Mouse (Mus musculus) hindbrain, embryonic 12.5 days (tissue): Measurements from ENCODE around the gene BC107364. TPM values are rescaled to one million over a fixed set of nuclear protein-coding genes. Genes with fewer than 3 reads are reported as not detected.
"Not testable (repeated sequence)": the region's sequence is repeated elsewhere in the genome, so short reads cannot be mapped to it uniquely, and the experiment has no call there.

Experiments used
- ATAC-seq: fragments of 200-750 bp; cut with Nextera tagmentation; 2 replicates; pipeline ENCODE4 v1.8.0; 2017; ENCODE audit warnings: moderate TSS enrichment; ENCODE audit not compliant: low FRiP score
- H3K27ac ChIP-seq: fragments of 300-500 bp; sonication (generic); 2 replicates; pipeline ENCODE4 v1.5.1; 2016; ENCODE audit warnings: mild to moderate bottlenecking
- H3K27me3 ChIP-seq: fragments of 300-500 bp; sonication (generic); 2 replicates; pipeline ENCODE4 v1.6.1; 2016; ENCODE audit warnings: mild to moderate bottlenecking
- H3K36me3 ChIP-seq: fragments of 300-500 bp; sonication (generic); 2 replicates; pipeline ENCODE4 v1.6.1; 2016; ENCODE audit warnings: mild to moderate bottlenecking
- H3K4me1 ChIP-seq: fragments of 300-500 bp; sonication (generic); 2 replicates; pipeline ENCODE4 v1.6.1; 2016
- H3K4me2 ChIP-seq: fragments of 300-500 bp; sonication (generic); replicated peaks from 2 replicates; pipeline ENCODE4 v1.6.1; 2016; ENCODE audit warnings: mild to moderate bottlenecking
- H3K4me3 ChIP-seq: fragments of 300-500 bp; sonication (generic); 2 replicates; pipeline ENCODE4 v1.5.1; 2016; ENCODE audit warnings: mild to moderate bottlenecking
- H3K9ac ChIP-seq: fragments of 300-500 bp; sonication (generic); 2 replicates; pipeline ENCODE4 v1.6.1; 2016; ENCODE audit warnings: mild to moderate bottlenecking, moderate library complexity
- H3K9me3 ChIP-seq: fragments of 300-500 bp; sonication (generic); replicated peaks from 2 replicates; pipeline ENCODE4 v1.6.1; 2016; ENCODE audit warnings: mild to moderate bottlenecking
- WGBS: fragments of 180-500 bp; shearing (Covaris S2); methylation state at CpG from one replicate; pipeline ENCODE4 v1.1.7; 2016; 5-methylcytosine and 5-hydroxymethylcytosine counted together
- polyA plus RNA-seq: library from polyadenylated mRNA; unstranded; fragments of >200 nt; fragmentation: Nextera tagmentation; extraction: Ambion mirVana; gene quantifications from 2 replicates; pipeline ENCODE4 v1.2.1, GENCODE M21; 2016

BC107364 gene
- polyA plus RNA-seq, 1 experiment from 2014 or later = not detected

GRCm38 (mm10) chr3:96401832-96402501 lies 50.1 kb downstream of the BC107364 start:
- H3K9ac ChIP-seq = no peak overlapping the region
- ATAC-seq = no peak
- under 1% methylated on average over 41 of the region's 41 CpGs for WGBS

GRCm38 (mm10) chr3:96401474-96401831 lies 50.7 kb downstream of the BC107364 start:
- Histone ChIP-seq H3K27me3 (peaks cover 95% of the 10 kb centered on the region), H3K36me3 (no peaks in the 10 kb centered on the region), H3K9me3 (no peaks in the 10 kb centered on the region), H3K4me1 (peaks cover 4% of the 10 kb centered on the region; the same call in 1 of the 2 replicates), H3K4me3 (peak overlapping the region; percentile 20; the same call in 1 of the 2 replicates), H3K9ac (no peak overlapping the region), H3K4me2 (peak overlapping the region; percentile 37), H3K27ac (no peak overlapping the region)
- WGBS = 3% methylated on average over 13 of the region's 13 CpGs
- ATAC-seq = no peak

More at GRCm38 (mm10) chr3:96401832-96402501, 50.1 kb downstream of the BC107364 start:
- Histone ChIP-seq H3K27ac (no peak overlapping the region), H3K27me3 (peaks cover 95% of the 10 kb centered on the region), H3K4me2 (peak overlapping the region; percentile 37), H3K4me3 (peak overlapping the region; percentile 20), H3K9me3 (no peaks in the 10 kb centered on the region), H3K36me3 (no peaks in the 10 kb centered on the region), H3K4me1 (peaks cover 4% of the 10 kb centered on the region; the same call in 1 of the 2 replicates)

- H3K4me3 ChIP-seq = no peak overlapping the region
- no peak overlapping the region for H3K27ac ChIP-seq
- H3K4me1 ChIP-seq = no peaks in the 10 kb centered on the region
- no peaks in the 10 kb centered on the region for H3K9me3 ChIP-seq
- peaks cover 96% of the 10 kb centered on the region for H3K27me3 ChIP-seq
- 2% methylated on average over 5 of the region's 5 CpGs for WGBS
- no peak for ATAC-seq
- no peak overlapping the region for H3K4me2 ChIP-seq
- no peaks in the 10 kb centered on the region for H3K36me3 ChIP-seq
- H3K9ac ChIP-seq = no peak overlapping the region
These were observed 53.2 kb downstream of the BC107364 start for GRCm38 (mm10) chr3:96398911-96399310.

- WGBS = 99% methylated on average over 7 of the region's 7 CpGs
These were observed 55.2 kb downstream of the BC107364 start for GRCm38 (mm10) chr3:96396857-96397256.

GRCm38 (mm10) chr3:96387202-96387601 lies 64.9 kb downstream of the BC107364 start:
- H3K27me3 ChIP-seq = peaks cover 35% of the 10 kb centered on the region
- not testable (repeated sequence) for H3K9ac ChIP-seq, H3K27ac ChIP-seq, H3K9me3 ChIP-seq, H3K4me1 ChIP-seq, ATAC-seq, H3K4me3 ChIP-seq, H3K4me2 ChIP-seq, H3K36me3 ChIP-seq
- WGBS = no CpG with 5 or more reads among the region's 18 CpGs

More at GRCm38 (mm10) chr3:96396857-96397256, 55.2 kb downstream of the BC107364 start:
- no peak overlapping the region for H3K9ac ChIP-seq
- H3K4me2 ChIP-seq = no peak overlapping the region
- no peaks in the 10 kb centered on the region for H3K4me1 ChIP-seq
- H3K36me3 ChIP-seq = no peaks in the 10 kb centered on the region
- no peak overlapping the region for H3K27ac ChIP-seq
- H3K9me3 ChIP-seq = no peaks in the 10 kb centered on the region
- no peak overlapping the region for H3K4me3 ChIP-seq
- no peak for ATAC-seq
- peaks cover 89% of the 10 kb centered on the region for H3K27me3 ChIP-seq

Other genes with a start within 250 kb of the BC107364 start
- 54.4 and 59.8 TPM in 2 replicates for gene Bola1, start 232.6 kb downstream of the BC107364 start, polyA plus RNA-seq
- gene Hist2h2ab, start 232.4 kb downstream of the BC107364 start, polyA plus RNA-seq = not detected in 2 replicates
- 4.4 and 7.0 TPM in 2 replicates for gene Hist2h2ac, start 231.4 kb downstream of the BC107364 start, polyA plus RNA-seq
- gene Hist2h2be, start 231.2 kb downstream of the BC107364 start, polyA plus RNA-seq = 5.8 and 7.0 TPM in 2 replicates
- 4.9 and 6.7 TPM in 2 replicates for gene Hist2h3c2, start 213.2 kb downstream of the BC107364 start, polyA plus RNA-seq
- gene Hist2h2aa2, start 212.0 kb downstream of the BC107364 start, polyA plus RNA-seq = 49.8 and 72.3 TPM in 2 replicates
- 16.0 and 22.0 TPM in 2 replicates for gene Hist2h2aa1, start 206.8 kb downstream of the BC107364 start, polyA plus RNA-seq
- 0.71 and 0.91 TPM in 2 replicates for gene Hist2h3c1, start 205.6 kb downstream of the BC107364 start, polyA plus RNA-seq
- gene Hist2h4, start 189.0 kb downstream of the BC107364 start, polyA plus RNA-seq = 5.0 and 10.9 TPM in 2 replicates
- gene Hist2h3b, start 183.7 kb downstream of the BC107364 start, polyA plus RNA-seq = 39.7 and 58.2 TPM in 2 replicates
- gene Hist2h2bb, start 182.6 kb downstream of the BC107364 start, polyA plus RNA-seq = 8.6 and 14.4 TPM in 2 replicates
- gene Fcgr1, start 158.3 kb downstream of the BC107364 start, polyA plus RNA-seq = 2.0 TPM in 2 replicates
- 0.70 and 2.5 TPM in 2 replicates for gene Hfe2, start 72.9 kb upstream of the BC107364 start, polyA plus RNA-seq
- gene Txnip, start 105.7 kb upstream of the BC107364 start, polyA plus RNA-seq = 58.7 and 59.9 TPM in 2 replicates
- 1.3 and 1.7 TPM in 2 replicates for gene Gm16253, start 124.7 kb upstream of the BC107364 start, polyA plus RNA-seq
- 40.0 and 42.3 TPM in 2 replicates for gene Polr3gl, start 141.9 kb upstream of the BC107364 start, polyA plus RNA-seq
- 4.6 and 5.1 TPM in 2 replicates for gene Ankrd34a, start 144.3 kb upstream of the BC107364 start, polyA plus RNA-seq
- gene Lix1l, start 148.8 kb upstream of the BC107364 start, polyA plus RNA-seq = 6.6 and 7.3 TPM in 2 replicates
- gene Rbm8a, start 177.6 kb upstream of the BC107364 start, polyA plus RNA-seq = 142 and 152 TPM in 2 replicates
- gene Pex11b, start 183.1 kb upstream of the BC107364 start, polyA plus RNA-seq = 40.8 and 48.2 TPM in 2 replicates
- 0.31 and 0.36 TPM in 2 replicates for gene Gm42957, start 183.2 kb upstream of the BC107364 start, polyA plus RNA-seq
- 0.71 and 1.3 TPM in 2 replicates for gene Itga10, start 193.3 kb upstream of the BC107364 start, polyA plus RNA-seq
- 0.57 and 0.58 TPM in 2 replicates for gene Ankrd35, start 217.8 kb upstream of the BC107364 start, polyA plus RNA-seq
- 48.2 and 55.0 TPM in 2 replicates for gene Pias3, start 244.1 kb upstream of the BC107364 start, polyA plus RNA-seq